Mouse (Mus musculus): Measurements from ENCODE around the gene Tsfm. TPM values are rescaled to one million over a fixed set of nuclear protein-coding genes. Genes with fewer than 3 reads are reported as not detected.
"Not testable (repeated sequence)": the region's sequence is repeated elsewhere in the genome, so short reads cannot be mapped to it uniquely, and the experiment has no call there.

The Tsfm gene
- polyA plus RNA-seq, 1 experiment from 2014 or later = 37.1 TPM

DNA sequence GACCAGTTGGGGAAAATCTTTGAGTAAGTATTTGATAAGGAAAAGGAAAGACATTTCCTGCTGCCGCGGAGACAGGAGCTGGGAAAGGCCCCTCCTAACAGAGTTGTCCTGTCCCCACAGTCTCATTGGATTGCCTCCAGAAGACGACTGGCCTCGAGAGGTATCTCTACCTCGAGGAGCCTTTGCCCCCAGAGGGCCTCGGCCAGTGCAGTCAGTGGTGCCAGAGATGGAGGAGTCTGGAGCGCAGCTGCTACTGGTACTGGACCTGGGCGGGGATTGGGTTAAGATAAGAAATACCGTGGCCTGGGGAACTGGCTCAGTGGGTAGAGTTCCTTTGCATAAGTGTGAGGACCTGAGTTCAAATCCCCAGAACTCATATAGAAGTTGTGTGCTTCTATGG is 35.3 kb upstream of the Tsfm start:
- ATAC-seq (ENCODE audit: low read depth) = no peak

DNA sequence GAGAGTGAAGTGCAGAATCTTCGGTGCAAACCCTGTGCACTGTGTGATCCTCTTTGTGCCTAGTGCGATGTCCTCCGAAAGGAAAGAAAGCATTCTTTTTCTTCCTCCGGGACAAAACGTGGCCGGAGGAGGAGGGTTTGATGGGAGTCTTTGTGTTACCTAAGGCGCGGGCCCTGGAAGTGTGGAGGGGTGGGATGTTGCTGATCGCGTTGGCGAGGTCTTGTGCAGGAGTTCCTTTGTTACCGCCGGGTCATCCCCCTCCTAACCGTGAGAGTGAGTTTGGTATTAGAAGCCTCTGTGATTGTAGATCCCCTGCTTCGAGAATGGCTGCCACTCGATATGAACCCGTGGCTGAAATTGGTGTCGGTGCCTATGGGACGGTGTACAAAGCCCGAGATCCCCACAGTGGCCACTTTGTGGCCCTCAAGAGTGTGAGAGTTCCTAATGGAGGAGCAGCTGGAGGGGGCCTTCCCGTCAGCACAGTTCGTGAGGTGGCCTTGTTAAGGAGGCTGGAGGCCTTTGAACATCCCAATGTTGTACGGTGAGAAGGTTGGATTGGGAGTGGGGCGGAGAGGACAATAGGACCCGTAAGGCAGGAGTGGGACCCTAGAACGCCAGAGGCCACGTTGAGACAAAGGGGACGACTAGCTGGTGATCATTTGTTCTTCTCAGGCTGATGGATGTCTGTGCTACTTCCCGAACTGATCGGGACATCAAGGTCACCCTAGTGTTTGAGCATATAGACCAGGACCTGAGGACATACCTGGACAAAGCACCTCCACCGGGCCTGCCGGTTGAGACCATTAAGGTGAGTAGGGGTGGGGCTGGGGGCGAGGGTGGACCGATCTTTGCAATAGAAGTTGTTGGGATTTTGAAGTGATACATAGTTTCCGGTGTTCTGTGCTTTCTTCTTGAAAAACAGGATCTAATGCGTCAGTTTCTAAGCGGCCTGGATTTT is 33.6 kb upstream of the Tsfm start:
- Histone ChIP-seq H3K9me3 (replicated peaks; ENCODE audit: control insufficient read depth, low read length) (no peaks in the 10 kb centered on the region), H3K27me3 (ENCODE audit: control insufficient read depth, insufficient read depth, low read depth, low read length) (peaks cover 34% of the 10 kb centered on the region), H3K27ac (ENCODE audit: low read length) (peak overlapping the region; percentile 77), H3K4me2 (ENCODE audit: low read depth, low read length) (peak overlapping the region; percentile 92), H3K4me1 (ENCODE audit: control insufficient read depth, low read depth, low read length) (peaks cover 36% of the 10 kb centered on the region), H3K4me3 (ENCODE audit: low read depth, low read length) (peak overlapping the region; percentile 78), H3K36me3 (ENCODE audit: control insufficient read depth, insufficient read depth) (peaks cover 25% of the 10 kb centered on the region), H3K9ac (ENCODE audit: low read depth, low read length) (peak overlapping the region; percentile 80)
- ATAC-seq (ENCODE audit: low read depth) = peak; percentile 0; the same call in 1 of the 2 replicates
- 10% methylated on average over 37 of the region's 37 CpGs for WGBS (ENCODE audit: insufficient replicate concordance)

More for the DNA sequence above, 35.3 kb upstream of the Tsfm start:
- H3K9me3 ChIP-seq (replicated peaks; ENCODE audit: control insufficient read depth, low read length) = no peaks in the 10 kb centered on the region
- H3K4me2 ChIP-seq (ENCODE audit: low read depth, low read length) = no peak overlapping the region
- H3K9ac ChIP-seq (ENCODE audit: low read depth, low read length) = no peak overlapping the region
- H3K4me3 ChIP-seq (ENCODE audit: low read depth, low read length) = no peak overlapping the region
- peaks cover 16% of the 10 kb centered on the region for H3K27me3 ChIP-seq (ENCODE audit: control insufficient read depth, insufficient read depth, low read depth, low read length)
- no peak overlapping the region for H3K27ac ChIP-seq (ENCODE audit: low read length)
- 53% methylated on average over 9 of the region's 9 CpGs for WGBS (ENCODE audit: insufficient replicate concordance)
- peaks cover 25% of the 10 kb centered on the region for H3K36me3 ChIP-seq (ENCODE audit: control insufficient read depth, insufficient read depth)
- H3K4me1 ChIP-seq (ENCODE audit: control insufficient read depth, low read depth, low read length) = peaks cover 38% of the 10 kb centered on the region

DNA sequence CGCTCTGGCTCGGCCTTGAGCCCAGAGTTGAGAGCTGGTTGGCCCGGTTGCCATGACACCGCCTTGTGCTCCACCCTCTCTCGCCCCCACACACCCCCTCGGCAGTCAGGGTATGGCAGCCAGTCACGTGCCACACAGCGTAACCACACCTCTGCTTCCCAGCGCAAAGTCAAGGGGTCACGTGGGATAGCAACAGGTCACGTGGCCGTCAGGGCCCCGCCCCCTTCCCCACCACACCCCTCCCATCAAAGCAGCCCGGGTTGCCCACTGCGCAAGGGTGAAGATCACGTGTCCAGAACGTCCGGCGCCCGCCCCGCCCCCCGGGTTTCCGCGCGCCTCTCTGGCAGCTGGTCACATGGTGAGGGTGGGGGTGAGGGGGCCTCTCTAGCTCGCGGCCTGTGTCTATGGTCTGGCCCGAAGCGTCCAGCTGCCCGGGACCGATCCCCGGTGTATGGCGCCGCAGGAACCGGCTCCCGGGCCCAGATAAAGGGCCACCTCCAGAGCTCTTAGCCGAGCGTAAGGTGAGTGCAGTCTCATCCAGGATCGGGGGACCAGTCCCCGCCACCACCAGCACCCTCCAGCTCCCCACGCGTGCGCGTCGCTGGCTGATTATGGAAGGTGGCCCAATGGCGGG is 32.7 kb upstream of the Tsfm start, which contains the start of gene Cdk4:
Gene Cdk4 (plus strand): TSS at position 296 of the 634 bp plus-strand sequence.
- peak within 1 kb of the TSS; percentile 80 for H3K9ac ChIP-seq (ENCODE audit: low read depth, low read length)
- no peaks in the 10 kb centered on the region for H3K9me3 ChIP-seq (replicated peaks; ENCODE audit: control insufficient read depth, low read length)
- H3K4me3 ChIP-seq (ENCODE audit: low read depth, low read length) = peak within 1 kb of the TSS; percentile 78
- H3K4me1 ChIP-seq (ENCODE audit: control insufficient read depth, low read depth, low read length) = peaks cover 28% of the 10 kb centered on the region
- H3K36me3 ChIP-seq (ENCODE audit: control insufficient read depth, insufficient read depth) = peaks cover 25% of the 10 kb centered on the region
- ATAC-seq (ENCODE audit: low read depth) = peak; percentile 89
- WGBS (ENCODE audit: insufficient replicate concordance) = 0% methylated on average over 43 of the region's 46 CpGs
- peak within 1 kb of the TSS; percentile 77 for H3K27ac ChIP-seq (ENCODE audit: low read length)
- peak within 1 kb of the TSS; percentile 92 for H3K4me2 ChIP-seq (ENCODE audit: low read depth, low read length)
- H3K27me3 ChIP-seq (ENCODE audit: control insufficient read depth, insufficient read depth, low read depth, low read length) = peaks cover 43% of the 10 kb centered on the region

- H3K4me1 ChIP-seq (ENCODE audit: control insufficient read depth, low read depth, low read length) = peaks cover 26% of the 10 kb centered on the region
- H3K9me3 ChIP-seq (replicated peaks; ENCODE audit: control insufficient read depth, low read length) = no peaks in the 10 kb centered on the region
- no peak for ATAC-seq (ENCODE audit: low read depth)
- peaks cover 25% of the 10 kb centered on the region for H3K36me3 ChIP-seq (ENCODE audit: control insufficient read depth, insufficient read depth)
- no peak overlapping the region for H3K9ac ChIP-seq (ENCODE audit: low read depth, low read length)
- H3K27me3 ChIP-seq (ENCODE audit: control insufficient read depth, insufficient read depth, low read depth, low read length) = peaks cover 47% of the 10 kb centered on the region
- 0 out of 2 replicates have a peak overlapping the region, but pooled peaks have one; percentile 92 for H3K4me2 ChIP-seq (ENCODE audit: low read depth, low read length)
- 47% methylated on average over 5 of the region's 5 CpGs for WGBS (ENCODE audit: insufficient replicate concordance)
- H3K27ac ChIP-seq (ENCODE audit: low read length) = no peak overlapping the region
- H3K4me3 ChIP-seq (ENCODE audit: low read depth, low read length) = no peak overlapping the region
These were observed 31.9 kb upstream of the Tsfm start for GRCm38 (mm10) chr10:127062503-127062902.

DNA sequence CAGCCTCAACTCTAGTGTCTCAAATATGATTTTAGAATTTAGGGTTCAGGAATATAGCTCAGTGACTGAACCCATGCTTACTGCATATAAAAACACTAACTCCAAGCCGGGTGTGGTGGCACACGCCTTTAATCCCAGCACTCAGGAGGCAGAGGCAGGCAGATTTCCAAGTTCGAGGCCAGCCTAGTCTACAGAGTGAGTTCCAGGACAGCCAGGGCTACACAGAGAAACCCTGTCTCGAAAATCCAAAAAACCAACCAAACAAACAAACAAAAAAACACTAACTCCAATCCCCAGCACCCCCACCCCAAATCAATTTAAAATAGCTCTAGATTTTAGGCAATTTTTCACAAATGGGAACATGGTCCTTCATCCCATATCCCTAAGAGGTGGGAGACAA is 31.5 kb upstream of the Tsfm start:
- H3K27me3 ChIP-seq (ENCODE audit: control insufficient read depth, insufficient read depth, low read depth, low read length) = peaks cover 51% of the 10 kb centered on the region
- not testable (repeated sequence) for H3K4me3 ChIP-seq (ENCODE audit: low read depth, low read length); H3K9ac ChIP-seq (ENCODE audit: low read depth, low read length); H3K9me3 ChIP-seq (replicated peaks; ENCODE audit: control insufficient read depth, low read length); ATAC-seq (ENCODE audit: low read depth); H3K4me2 ChIP-seq (ENCODE audit: low read depth, low read length); H3K27ac ChIP-seq (ENCODE audit: low read length)
- peaks cover 26% of the 10 kb centered on the region for H3K4me1 ChIP-seq (ENCODE audit: control insufficient read depth, low read depth, low read length)
- H3K36me3 ChIP-seq (ENCODE audit: control insufficient read depth, insufficient read depth) = peaks cover 23% of the 10 kb centered on the region
- 77% methylated on average over 4 of the region's 4 CpGs for WGBS (ENCODE audit: insufficient replicate concordance)

DNA sequence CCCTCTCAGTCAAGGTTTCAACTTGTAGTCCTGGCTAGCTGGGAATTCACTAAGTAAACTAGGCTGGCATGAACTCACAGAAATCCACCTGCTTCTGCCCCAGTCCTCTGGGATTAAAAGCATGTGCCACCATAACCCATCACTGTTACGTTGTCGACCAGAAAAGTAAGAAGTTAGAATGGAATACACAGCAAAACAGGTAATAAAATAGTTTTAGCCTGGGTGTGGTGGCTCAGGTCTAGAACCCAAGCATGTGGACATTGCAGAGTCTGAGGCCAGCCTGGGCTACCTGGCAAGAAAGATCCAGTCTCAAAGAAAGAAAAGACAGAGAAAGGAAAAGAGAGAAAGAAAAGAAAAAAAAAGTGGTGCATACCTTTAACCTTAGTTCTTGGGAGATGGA is 30.9 kb upstream of the Tsfm start:
- 71% methylated on average over 2 of the region's 2 CpGs for WGBS (ENCODE audit: insufficient replicate concordance)

GRCm38 (mm10) chr10:127061085-127061484 is 30.4 kb upstream of the Tsfm start:
- no peak for ATAC-seq (ENCODE audit: low read depth)
- 55% methylated on average over 5 of the region's 5 CpGs for WGBS (ENCODE audit: insufficient replicate concordance)
- Histone ChIP-seq H3K27me3 (ENCODE audit: control insufficient read depth, insufficient read depth, low read depth, low read length) (peaks cover 51% of the 10 kb centered on the region), H3K4me1 (ENCODE audit: control insufficient read depth, low read depth, low read length) (peaks cover 26% of the 10 kb centered on the region), H3K4me2 (ENCODE audit: low read depth, low read length) (no peak overlapping the region), H3K9me3 (replicated peaks; ENCODE audit: control insufficient read depth, low read length) (no peaks in the 10 kb centered on the region), H3K27ac (ENCODE audit: low read length) (no peak overlapping the region), H3K36me3 (ENCODE audit: control insufficient read depth, insufficient read depth) (peaks cover 13% of the 10 kb centered on the region), H3K9ac (ENCODE audit: low read depth, low read length) (no peak overlapping the region), H3K4me3 (ENCODE audit: low read depth, low read length) (no peak overlapping the region)

More for the DNA sequence above, 30.9 kb upstream of the Tsfm start:
- Histone ChIP-seq H3K36me3 (ENCODE audit: control insufficient read depth, insufficient read depth) (peaks cover 17% of the 10 kb centered on the region), H3K4me1 (ENCODE audit: control insufficient read depth, low read depth, low read length) (peaks cover 26% of the 10 kb centered on the region), H3K4me2 (ENCODE audit: low read depth, low read length) (no peak overlapping the region), H3K27me3 (ENCODE audit: control insufficient read depth, insufficient read depth, low read depth, low read length) (peaks cover 51% of the 10 kb centered on the region), H3K27ac (ENCODE audit: low read length) (no peak overlapping the region), H3K4me3 (ENCODE audit: low read depth, low read length) (no peak overlapping the region), H3K9ac (ENCODE audit: low read depth, low read length) (no peak overlapping the region), H3K9me3 (replicated peaks; ENCODE audit: control insufficient read depth, low read length) (no peaks in the 10 kb centered on the region)
- ATAC-seq (ENCODE audit: low read depth) = no peak

GRCm38 (mm10) chr10:127059968-127060916 is 29.6 kb upstream of the Tsfm start, which contains the start of gene March9:
TSS of gene March9 (minus strand) at chr10:127060184.
- Histone ChIP-seq H3K27me3 (ENCODE audit: control insufficient read depth, insufficient read depth, low read depth, low read length) (peaks cover 53% of the 10 kb centered on the region), H3K27ac (ENCODE audit: low read length) (no peak within 1 kb of the TSS), H3K4me2 (ENCODE audit: low read depth, low read length) (peak within 1 kb of the TSS; percentile 87), H3K36me3 (ENCODE audit: control insufficient read depth, insufficient read depth) (peaks cover 5% of the 10 kb centered on the region), H3K9ac (ENCODE audit: low read depth, low read length) (peak within 1 kb of the TSS; percentile 46), H3K9me3 (replicated peaks; ENCODE audit: control insufficient read depth, low read length) (no peaks in the 10 kb centered on the region), H3K4me3 (ENCODE audit: low read depth, low read length) (peak within 1 kb of the TSS; percentile 62), H3K4me1 (ENCODE audit: control insufficient read depth, low read depth, low read length) (peaks cover 21% of the 10 kb centered on the region)
- ATAC-seq (ENCODE audit: low read depth) = no peak
- WGBS (ENCODE audit: insufficient replicate concordance) = under 1% methylated on average over 53 of the region's 72 CpGs

All from liver, embryonic 16.5 days (tissue).